Mouse (Mus musculus) E14TG2a.4 (cell line): ENCODE measurements at regions not wholly inside any gene's neighbourhood (a gene's known extent, or its start where the extent isn't known, plus 50 kb on each side); places are given as distances from the start of the nearest gene placed in this dataset.

Experiments
- CTCF ChIP-seq: conservative IDR thresholded peaks from 2 replicates; pipeline ENCODE4 v1.5.1; 2014; ENCODE audit warnings: low read length
- NANOG ChIP-seq: IDR thresholded peaks from 2 replicates; pipeline ENCODE4 v1.6.1; 2014; ENCODE audit warnings: borderline replicate concordance, low read length, mixed read lengths

DNA sequence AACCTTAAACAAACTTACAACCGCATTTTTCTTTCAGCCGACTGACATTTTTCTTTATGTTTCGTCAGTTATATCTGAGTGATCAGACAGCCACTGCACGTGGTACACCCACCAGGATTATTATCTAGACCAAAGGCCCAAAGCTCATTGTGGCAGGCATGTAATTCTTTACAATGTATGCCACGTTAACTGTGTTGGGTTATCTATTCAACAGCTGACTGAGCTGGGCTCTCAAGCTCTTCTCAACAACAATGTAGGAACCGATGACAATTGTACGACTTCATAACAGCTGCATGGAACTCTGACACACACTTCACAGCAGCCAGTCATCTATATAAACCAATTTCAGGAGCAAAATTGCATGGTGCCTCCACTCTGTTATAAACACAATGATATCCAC is 787.8 kb downstream of the Nr4a2 start:
- TF ChIP-seq CTCF (no peak), NANOG (no peak)
